Mouse (Mus musculus) ES-Bruce4 (cell line): ENCODE data around the gene Wbp2. TPM values are rescaled to one million over a fixed set of nuclear protein-coding genes. Genes with fewer than 3 reads are reported as not detected.

Experiments
- H3K27ac ChIP-seq: 2 replicates; pipeline ENCODE4 v1.5.1; 2012; ENCODE audit warnings: low read length, inconsistent platforms; ENCODE audit not compliant: insufficient read depth
- H3K27me3 ChIP-seq: 2 replicates; pipeline ENCODE4 v1.6.1; 2012; ENCODE audit warnings: mild to moderate bottlenecking, low read length, inconsistent platforms; ENCODE audit not compliant: control insufficient read depth, poor library complexity, insufficient read depth, severe bottlenecking
- H3K36me3 ChIP-seq: 2 replicates; pipeline ENCODE4 v1.6.1; 2012; ENCODE audit warnings: inconsistent platforms, mild to moderate bottlenecking, low read length, moderate library complexity; ENCODE audit not compliant: control insufficient read depth, poor library complexity, insufficient read depth, severe bottlenecking
- H3K4me1 ChIP-seq: one replicate; pipeline ENCODE4 v1.8.1; 2011; ENCODE audit warnings: low read length; ENCODE audit not compliant: control insufficient read depth, insufficient read depth
- H3K4me3 ChIP-seq: 2 replicates; pipeline ENCODE4 v1.5.1; 2011; ENCODE audit warnings: low read depth, mild to moderate bottlenecking, low read length
- H3K9ac ChIP-seq: 2 replicates; pipeline ENCODE4 v1.6.1; 2012; ENCODE audit warnings: low read depth, mild to moderate bottlenecking, inconsistent platforms; ENCODE audit not compliant: poor library complexity, severe bottlenecking
- H3K9me3 ChIP-seq: replicated peaks from 2 replicates; pipeline ENCODE4 v1.6.1; 2012; ENCODE audit warnings: mild to moderate bottlenecking, low read length, inconsistent platforms; ENCODE audit not compliant: control insufficient read depth, poor library complexity, insufficient read depth, severe bottlenecking
- CTCF ChIP-seq: IDR thresholded peaks from one replicate; pipeline ENCODE4 v1.8.1; 2011; ENCODE audit warnings: low read depth, low read length
- EP300 ChIP-seq: IDR thresholded peaks from 2 replicates; pipeline ENCODE4 v1.6.1; 2011; ENCODE audit warnings: low read depth, low read length; ENCODE audit not compliant: insufficient read depth
- POLR2A ChIP-seq: IDR thresholded peaks from one replicate; pipeline ENCODE4 v1.8.1; 2011; ENCODE audit warnings: low read length; ENCODE audit not compliant: insufficient read depth
- polyA plus RNA-seq: library from polyadenylated mRNA; stranded (reverse); fragments of >200 nt; gene quantifications from 2 replicates; pipeline ENCODE4 v1.2.4, GENCODE M21; 2011; ENCODE audit warnings: low read depth; ENCODE audit not compliant: missing spikeins, insufficient read depth, insufficient read length

Gene Wbp2
- polyA plus RNA-seq, 1 experiment, result 179 TPM

- H3K27me3 ChIP-seq, result peaks cover 11% of the 10 kb centered on the region
- no peak for TF ChIP-seq POLR2A
- TF ChIP-seq CTCF, result peak; percentile 18
- H3K36me3 ChIP-seq, result no peaks in the 10 kb centered on the region
- peak overlapping the region; percentile 58; the same call in 1 of the 2 replicates for H3K4me3 ChIP-seq
- no peak overlapping the region for H3K27ac ChIP-seq
- H3K4me1 ChIP-seq, result peaks cover 11% of the 10 kb centered on the region
- H3K9ac ChIP-seq, result peak overlapping the region; percentile 45
- H3K9me3 ChIP-seq, result no peaks in the 10 kb centered on the region
Observed at GRCm38 (mm10) chr11:116106963-116107776, 20.4 kb upstream of the Wbp2 start.

GRCm38 (mm10) chr11:116106154-116106962, 19.6 kb upstream of the Wbp2 start:
- peaks cover 11% of the 10 kb centered on the region for H3K27me3 ChIP-seq
- no peak overlapping the region for H3K27ac ChIP-seq
- no peak overlapping the region for H3K4me3 ChIP-seq
- no peaks in the 10 kb centered on the region for H3K36me3 ChIP-seq
- TF ChIP-seq EP300, result 0 out of 2 replicates have a peak, but pooled peaks have one; percentile 4
- no peak for TF ChIP-seq POLR2A
- H3K9ac ChIP-seq, result peak overlapping the region; percentile 9; the same call in 1 of the 2 replicates
- peaks cover 11% of the 10 kb centered on the region for H3K4me1 ChIP-seq
- H3K9me3 ChIP-seq, result no peaks in the 10 kb centered on the region

- H3K9me3 ChIP-seq, result no peaks in the 10 kb centered on the region
- peaks cover 9% of the 10 kb centered on the region for H3K27me3 ChIP-seq
- TF ChIP-seq POLR2A (no peak), EP300 (no peak), CTCF (no peak)
- peaks cover 16% of the 10 kb centered on the region for H3K4me1 ChIP-seq
- no peak overlapping the region for H3K9ac ChIP-seq
- H3K27ac ChIP-seq, result no peak overlapping the region
- no peak overlapping the region for H3K4me3 ChIP-seq
- H3K36me3 ChIP-seq, result no peaks in the 10 kb centered on the region
Observed at GRCm38 (mm10) chr11:116105065-116105464, 18.3 kb upstream of the Wbp2 start.

- 0 out of 2 replicates have a peak, but pooled peaks cover 2% of the 10 kb centered on the region for H3K27me3 ChIP-seq
- H3K9ac ChIP-seq, result no peak overlapping the region
- no peaks in the 10 kb centered on the region for H3K9me3 ChIP-seq
- TF ChIP-seq EP300, result peak; percentile 82
- no peak for TF ChIP-seq POLR2A
- peak overlapping the region; percentile 29 for H3K27ac ChIP-seq
- H3K4me1 ChIP-seq, result peaks cover 16% of the 10 kb centered on the region
- H3K36me3 ChIP-seq, result no peaks in the 10 kb centered on the region
- no peak overlapping the region for H3K4me3 ChIP-seq
Observed at GRCm38 (mm10) chr11:116104006-116104646, 17.3 kb upstream of the Wbp2 start.

GRCm38 (mm10) chr11:116103572-116103971, 16.8 kb upstream of the Wbp2 start:
- peaks cover 16% of the 10 kb centered on the region for H3K4me1 ChIP-seq
- H3K27ac ChIP-seq, result no peak overlapping the region
- no peaks in the 10 kb centered on the region for H3K9me3 ChIP-seq
- no peak overlapping the region for H3K9ac ChIP-seq
- no peak for TF ChIP-seq EP300
- TF ChIP-seq POLR2A, result no peak
- TF ChIP-seq CTCF, result no peak
- H3K27me3 ChIP-seq, result 0 out of 2 replicates have a peak, but pooled peaks cover 2% of the 10 kb centered on the region
- H3K36me3 ChIP-seq, result no peaks in the 10 kb centered on the region
- no peak overlapping the region for H3K4me3 ChIP-seq

GRCm38 (mm10) chr11:116102472-116102871, 15.7 kb upstream of the Wbp2 start:
- Histone ChIP-seq H3K4me1 (peaks cover 16% of the 10 kb centered on the region), H3K4me3 (no peak overlapping the region), H3K36me3 (no peaks in the 10 kb centered on the region), H3K27me3 (no peaks in the 10 kb centered on the region), H3K27ac (peak overlapping the region; percentile 82), H3K9ac (peak overlapping the region; percentile 32), H3K9me3 (no peaks in the 10 kb centered on the region)
- TF ChIP-seq EP300, result no peak
- no peak for TF ChIP-seq CTCF
- TF ChIP-seq POLR2A, result no peak
